Mouse (Mus musculus) adrenal gland (tissue): ENCODE data around the gene Nbea.

Experiments used
- intact Hi-C: fragments of 180-260 bp; cut with DNase I; formaldehyde crosslinking; loops from one replicate; pipeline ENCODE4 v1.15.1; 2025

Nbea gene

GRCm38 (mm10) chr3:55610191-55610590, 573.3 kb downstream of the Nbea start:
- intact Hi-C loops: no loop called here

GRCm38 (mm10) chr3:55600286-55600685, 583.2 kb downstream of the Nbea start:
- intact Hi-C loops: no loop called here

- intact Hi-C loops: no loop called here
Measured at GRCm38 (mm10) chr3:55599366-55600085, 584.0 kb downstream of the Nbea start.

- intact Hi-C loops: no loop called here
Measured at GRCm38 (mm10) chr3:55598681-55599080, 584.8 kb downstream of the Nbea start.

- intact Hi-C loops: no loop called here
Measured at GRCm38 (mm10) chr3:55593312-55593711, 590.2 kb downstream of the Nbea start.

GRCm38 (mm10) chr3:55590727-55591126, 592.8 kb downstream of the Nbea start:
- intact Hi-C loops: no loop called here

GRCm38 (mm10) chr3:55590291-55590690, 593.2 kb downstream of the Nbea start:
- intact Hi-C loops: no loop called here

GRCm38 (mm10) chr3:55589402-55589944, 594.0 kb downstream of the Nbea start:
- intact Hi-C loops: no loop called here

- intact Hi-C loops: no loop called here
Measured at GRCm38 (mm10) chr3:55587972-55588946, 595.2 kb downstream of the Nbea start.

GRCm38 (mm10) chr3:55587434-55587971, 596.0 kb downstream of the Nbea start:
- intact Hi-C loops: no loop called here
